Mouse (Mus musculus): ENCODE data around the gene Vmn1r19.
"Not testable (repeated sequence)": the region's sequence is repeated elsewhere in the genome, so short reads cannot be mapped to it uniquely, and the experiment has no call there.

Gene Vmn1r19

GRCm38 (mm10) chr6:57403480-57403879 lies at the start of gene Vmn1r19:
Vmn1r19 (plus strand) TSS chr6:57403780.
- not testable (repeated sequence) for DNase-seq

- DNase-seq, result no peak
Measured at GRCm38 (mm10) chr6:57356864-57357263, 46.7 kb upstream of the Vmn1r19 start.

GRCm38 (mm10) chr6:57363627-57364026 lies 40.0 kb upstream of the Vmn1r19 start, which contains the start of gene Vmn1r17:
Vmn1r17 (minus strand) TSS chr6:57363727.
- no peak for DNase-seq

GRCm38 (mm10) chr6:57365866-57366265 lies 37.7 kb upstream of the Vmn1r19 start:
- DNase-seq, result not testable (repeated sequence)

- DNase-seq, result no peak
Measured at GRCm38 (mm10) chr6:57367496-57367895, 36.1 kb upstream of the Vmn1r19 start.

GRCm38 (mm10) chr6:57395683-57396082 lies 7.9 kb upstream of the Vmn1r19 start, which contains the start of gene Vmn1r18:
Vmn1r18 (minus strand) TSS chr6:57395783.
- no peak for DNase-seq

- no peak for DNase-seq
Measured at GRCm38 (mm10) chr6:57428630-57429029, 25.1 kb downstream of the Vmn1r19 start, which contains the start of gene Vmn1r20. Vmn1r20 (plus strand) TSS chr6:57428930.

- peak in 1 of 2 experiments; percentile 9 for DNase-seq
Measured at GRCm38 (mm10) chr6:57431196-57431595, 27.6 kb downstream of the Vmn1r19 start.
